Mouse (Mus musculus): ENCODE measurements around the gene Kcnh5.

- TF ChIP-seq CTCF (IDR thresholded peaks at IDR 0.05; ENCODE audit: extremely low read depth, insufficient read depth, low read length) (no peak), POLR2A (IDR thresholded peaks at IDR 0.05; ENCODE audit: extremely low read depth, insufficient read depth, low read length) (no peak)
Observed at GRCm38 (mm10) chr12:74952661-74953060, 224.5 kb downstream of the Kcnh5 start.
